Mouse (Mus musculus) kidney, postnatal 4 days (tissue): ENCODE data around the gene Serpina1c.
"Not testable (repeated sequence)": the region's sequence is repeated elsewhere in the genome, so short reads cannot be mapped to it uniquely, and the experiment has no call there.

Experiments
- DNase-seq, 2 experiments: peaks; one replicate each; pipeline ENCODE4 v3.0.0; 2021; ENCODE audit warnings: mixed read lengths in 2 of 2

Serpina1c gene

GRCm38 (mm10) chr12:103904837-103905340 lies at the start of gene Serpina1c:
Gene Serpina1c, minus strand, starts transcription at chr12:103904887.
- DNase-seq = not testable (repeated sequence)

- not testable (repeated sequence) for DNase-seq
These were observed 48.3 kb upstream of the Serpina1c start for GRCm38 (mm10) chr12:103952972-103953371.

DNA sequence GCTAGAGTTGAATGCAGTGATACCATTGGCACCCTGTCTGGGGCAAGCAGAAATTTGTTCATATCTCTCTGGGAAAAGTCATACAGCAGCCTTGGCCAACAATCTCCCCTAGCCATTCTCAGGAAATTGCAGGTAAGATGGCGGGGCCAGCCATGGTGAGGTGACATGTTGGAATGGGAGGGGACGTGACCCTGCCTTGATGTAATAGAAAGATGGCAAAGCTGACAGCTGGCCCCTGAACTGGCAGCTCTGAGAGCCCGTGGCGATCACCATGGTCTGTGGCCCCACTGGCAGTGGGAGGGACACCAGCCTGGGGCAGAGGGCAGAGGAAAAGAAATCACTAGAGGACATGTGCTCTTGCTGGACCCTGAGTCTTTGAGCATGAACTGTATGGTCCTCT lies 41.6 kb upstream of the Serpina1c start:
- no peak for DNase-seq

GRCm38 (mm10) chr12:103909181-103909580 lies 4.5 kb upstream of the Serpina1c start:
- DNase-seq = not testable (repeated sequence)

- not testable (repeated sequence) for DNase-seq
These were observed 3.1 kb upstream of the Serpina1c start for GRCm38 (mm10) chr12:103907746-103908145.

DNA sequence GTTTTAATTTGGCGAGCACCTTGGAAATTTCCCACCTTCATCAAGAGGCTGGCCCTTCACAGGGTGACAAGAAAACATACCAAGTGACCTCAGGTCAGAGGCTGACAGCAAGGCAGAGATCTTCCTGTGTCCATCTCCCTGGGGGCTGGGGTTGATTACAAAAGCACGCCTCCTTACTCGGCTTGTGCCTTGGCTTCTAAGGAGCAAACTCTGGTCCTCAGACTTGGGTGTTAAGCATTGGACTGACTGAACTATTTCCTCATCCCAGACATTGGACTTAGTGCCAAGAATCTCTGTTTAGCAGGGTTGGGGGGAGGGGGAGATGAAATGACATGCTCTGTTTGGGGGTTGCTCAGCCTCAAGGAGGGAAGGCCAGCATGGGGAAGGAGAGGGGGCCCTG lies 2.8 kb downstream of the Serpina1c start:
- DNase-seq = not testable (repeated sequence)

DNA sequence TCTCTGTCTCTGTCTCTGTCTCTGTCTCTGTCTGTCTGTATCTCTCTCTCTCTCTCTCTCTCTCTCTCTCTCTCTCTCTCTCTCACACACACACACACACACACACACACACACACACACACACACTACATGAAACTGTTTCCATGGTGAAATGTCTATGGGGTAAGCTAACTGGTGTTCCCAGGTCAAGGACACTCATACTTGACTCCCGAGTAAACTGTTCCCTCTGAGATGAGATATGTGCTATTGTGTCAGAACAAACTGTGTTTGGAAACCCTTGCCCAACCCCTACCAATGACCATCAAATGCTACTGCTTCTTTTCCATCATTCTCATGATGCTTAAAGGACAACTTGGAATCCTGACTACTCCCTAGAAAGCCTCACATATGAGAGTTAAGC lies 37.8 kb downstream of the Serpina1c start:
- not testable (repeated sequence) for DNase-seq

DNA sequence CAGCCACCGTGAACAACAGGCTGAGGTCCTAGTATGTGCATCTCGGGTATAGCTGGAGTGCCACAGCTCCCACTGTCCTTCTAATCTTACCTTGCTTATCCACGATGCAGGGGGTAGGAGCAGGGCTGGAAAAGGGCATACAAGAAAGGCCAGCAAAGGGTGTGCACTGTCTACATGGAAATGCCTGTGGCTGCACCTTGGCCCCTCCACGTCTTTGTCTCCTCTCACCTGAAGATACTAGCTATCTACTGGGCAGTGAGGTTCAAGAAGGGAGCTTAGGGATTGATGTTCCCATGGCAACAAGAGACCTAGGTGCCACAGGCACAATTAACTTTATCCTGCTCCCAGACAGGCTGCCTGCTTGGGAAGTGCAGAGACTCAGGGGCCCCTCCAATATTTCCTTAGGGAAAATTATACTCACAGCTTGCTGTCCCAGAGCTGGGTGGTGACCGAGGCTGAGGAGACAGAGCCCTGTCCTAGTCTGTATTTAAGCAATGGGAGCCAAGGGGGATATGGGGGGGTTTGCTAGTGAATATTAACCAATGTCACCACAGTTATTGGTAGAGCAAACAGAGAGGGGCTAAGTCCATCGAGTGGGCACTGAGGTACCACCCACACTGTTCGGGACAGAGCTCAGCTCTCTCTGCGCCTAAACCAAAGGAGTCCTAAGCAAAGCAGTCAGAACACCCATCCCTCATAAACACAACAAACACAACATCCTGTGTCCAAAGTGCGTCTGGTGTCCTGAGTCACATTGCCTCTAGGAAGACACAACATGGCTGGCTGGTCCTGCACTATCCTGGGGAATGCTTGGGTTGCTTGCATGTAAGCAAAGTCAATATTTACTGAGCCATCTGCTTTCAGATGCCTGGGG lies 41.3 kb downstream of the Serpina1c start, which contains the start of gene Serpina1a:
Gene Serpina1a, minus strand, starts transcription at position 462 of the 874 bp plus-strand sequence.
- DNase-seq = not testable (repeated sequence)

DNA sequence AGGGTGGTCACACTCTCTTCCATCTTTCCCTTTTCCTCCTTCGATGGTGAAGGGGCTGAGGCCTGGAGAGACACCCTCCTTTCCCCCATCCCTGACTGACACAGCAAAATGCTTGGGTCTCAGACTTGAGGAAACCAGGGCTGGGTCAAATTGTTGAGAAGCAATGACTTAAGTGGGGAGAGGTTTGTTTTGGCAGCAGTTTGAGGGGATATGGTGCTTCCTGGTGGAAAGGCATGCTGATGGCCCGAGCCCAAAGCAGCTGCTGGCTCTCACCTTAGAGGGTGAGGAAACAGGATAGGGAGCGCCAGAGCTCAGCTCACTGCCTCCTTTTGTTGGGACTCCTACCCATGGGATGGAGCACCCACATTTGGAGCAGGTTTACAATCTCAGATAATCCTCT lies 43.7 kb downstream of the Serpina1c start:
- DNase-seq = no peak

DNA sequence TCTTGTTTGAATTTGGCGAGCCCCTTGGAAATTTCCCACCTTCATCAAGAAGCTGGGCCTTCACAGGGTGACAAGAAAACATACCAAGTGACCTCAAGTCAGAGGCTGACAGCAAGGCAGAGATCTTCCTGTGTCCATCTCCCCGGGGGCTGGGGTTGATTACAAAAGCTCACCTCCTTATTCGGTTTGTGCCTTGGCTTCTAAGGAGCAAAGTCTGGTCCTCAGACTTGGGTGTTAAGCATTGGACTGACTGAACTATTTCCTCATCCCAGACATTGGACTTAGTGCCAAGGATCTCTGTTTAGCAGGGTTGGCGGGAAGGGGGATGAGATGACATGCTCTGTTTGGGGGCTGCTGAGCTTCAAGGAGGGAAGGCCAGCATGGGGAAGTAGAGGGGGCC lies 44.1 kb downstream of the Serpina1c start:
- DNase-seq = not testable (repeated sequence)

- not testable (repeated sequence) for DNase-seq
These were observed 45.1 kb downstream of the Serpina1c start for GRCm38 (mm10) chr12:103859584-103859983.

DNA sequence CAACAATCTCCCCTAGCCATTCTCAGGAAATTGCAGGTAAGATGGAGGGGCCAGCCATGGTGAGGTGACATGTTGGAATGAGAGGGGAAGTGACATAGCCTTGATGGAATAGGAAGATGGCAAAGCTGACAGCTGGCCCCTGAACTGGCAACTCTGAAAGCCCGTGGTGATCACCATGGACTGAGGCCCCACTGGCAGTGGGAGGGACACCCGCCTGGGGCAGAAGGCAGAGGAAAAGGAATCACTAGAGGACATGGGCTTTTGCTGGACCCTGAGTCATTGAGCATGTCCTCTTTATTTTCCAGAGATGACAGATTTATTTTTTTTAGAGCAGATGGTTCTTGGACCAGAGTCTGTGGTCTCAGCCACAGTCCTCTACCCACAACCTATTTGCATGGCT lies 51.7 kb downstream of the Serpina1c start:
- not testable (repeated sequence) for DNase-seq
